Mouse (Mus musculus) testis, postnatal 10 days (tissue): ENCODE data around the gene Ccdc91.

Experiments used
- DNase-seq: peaks from one replicate; pipeline ENCODE4 v3.0.0; 2021; ENCODE audit warnings: low spot score

The Ccdc91 gene

GRCm38 (mm10) chr6:147475727-147476613 lies at the start of gene Ccdc91:
Gene Ccdc91 (plus strand): TSS chr6:147475828.
- DNase-seq: peak; percentile 95

DNA sequence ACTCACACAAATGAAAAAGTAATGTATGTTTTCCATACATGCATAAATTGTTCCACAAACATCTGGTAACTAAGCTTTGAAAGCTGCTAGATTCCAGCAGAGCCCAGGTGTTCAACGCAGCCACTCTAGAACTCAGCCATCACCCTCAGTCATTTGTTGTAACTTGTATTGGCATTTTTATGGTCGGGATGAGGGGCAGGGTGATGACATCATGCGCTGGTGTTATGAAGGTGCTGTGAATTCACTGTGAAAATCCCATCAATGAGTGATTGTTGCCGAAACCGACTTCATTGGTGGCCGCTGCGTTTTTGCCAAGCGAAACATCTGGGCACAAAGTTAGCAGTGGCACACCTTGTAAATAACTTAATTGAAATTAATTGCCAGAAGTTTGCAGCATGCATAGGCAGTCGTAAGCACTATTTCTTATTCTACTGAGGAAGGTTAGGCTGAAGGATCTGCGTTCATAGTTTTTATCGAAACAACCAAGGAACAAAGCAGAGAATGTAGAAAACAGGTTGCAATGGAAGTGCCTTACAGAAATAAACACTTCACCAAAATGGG lies 48.6 kb upstream of the Ccdc91 start:
- DNase-seq: no peak

DNA sequence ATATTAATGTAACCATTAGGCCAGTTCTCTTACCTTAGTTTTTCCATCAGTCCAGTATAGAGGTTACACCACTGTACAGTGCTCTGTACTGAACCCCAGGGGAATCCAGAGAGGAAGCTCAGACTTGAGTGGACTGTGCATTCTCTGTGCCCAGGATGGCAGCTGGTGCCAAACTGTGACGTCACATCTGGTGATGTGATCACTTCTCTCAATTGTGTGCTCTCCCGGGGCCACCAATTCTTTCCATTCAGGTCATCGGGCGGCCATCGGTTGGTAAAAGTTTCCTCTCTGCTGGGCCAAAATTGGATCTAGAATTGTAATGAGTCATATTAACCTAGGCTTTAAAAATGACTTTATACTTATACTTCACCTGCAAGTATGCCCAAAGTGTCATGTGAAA lies 19.9 kb upstream of the Ccdc91 start:
- DNase-seq: no peak

DNA sequence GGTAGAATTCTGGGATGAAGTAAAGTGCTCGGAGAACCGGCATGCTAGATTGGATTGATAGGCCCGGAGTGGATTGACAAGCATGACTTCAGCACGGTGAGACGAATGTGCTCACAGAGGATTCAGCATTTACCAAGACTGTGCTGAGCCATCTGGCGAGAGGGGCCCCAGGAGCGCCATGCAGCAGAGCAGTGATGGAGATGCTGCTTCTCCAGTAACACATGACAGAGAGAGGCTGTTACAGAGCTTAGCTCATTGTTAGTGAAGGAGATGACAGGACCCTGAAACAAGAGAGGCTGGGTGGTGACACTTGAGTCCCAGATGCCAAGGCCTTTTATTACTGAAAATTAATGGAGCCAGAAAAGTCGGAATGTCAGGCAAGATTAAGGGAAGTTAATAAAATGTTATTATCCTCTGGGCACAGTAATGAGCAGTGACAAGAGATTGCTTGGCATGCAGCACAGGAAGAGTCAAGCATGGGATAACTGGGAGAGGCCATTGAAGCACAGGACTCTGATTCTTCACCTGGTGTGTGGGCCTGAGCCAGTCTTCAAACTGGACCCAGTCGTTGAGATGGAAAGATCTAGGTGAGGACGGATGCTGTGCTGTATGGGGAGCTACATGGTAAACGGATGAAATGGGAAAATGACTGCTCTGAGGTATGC lies 16.9 kb upstream of the Ccdc91 start:
- no peak for DNase-seq

GRCm38 (mm10) chr6:147470016-147470415 lies 5.6 kb upstream of the Ccdc91 start:
- DNase-seq: peak; percentile 45

- no peak for DNase-seq
Measured at GRCm38 (mm10) chr6:147481141-147481540, 5.5 kb downstream of the Ccdc91 start.

GRCm38 (mm10) chr6:147490120-147490519 lies 14.5 kb downstream of the Ccdc91 start:
- no peak for DNase-seq

GRCm38 (mm10) chr6:147492551-147492950 lies 16.9 kb downstream of the Ccdc91 start:
- DNase-seq: no peak

DNA sequence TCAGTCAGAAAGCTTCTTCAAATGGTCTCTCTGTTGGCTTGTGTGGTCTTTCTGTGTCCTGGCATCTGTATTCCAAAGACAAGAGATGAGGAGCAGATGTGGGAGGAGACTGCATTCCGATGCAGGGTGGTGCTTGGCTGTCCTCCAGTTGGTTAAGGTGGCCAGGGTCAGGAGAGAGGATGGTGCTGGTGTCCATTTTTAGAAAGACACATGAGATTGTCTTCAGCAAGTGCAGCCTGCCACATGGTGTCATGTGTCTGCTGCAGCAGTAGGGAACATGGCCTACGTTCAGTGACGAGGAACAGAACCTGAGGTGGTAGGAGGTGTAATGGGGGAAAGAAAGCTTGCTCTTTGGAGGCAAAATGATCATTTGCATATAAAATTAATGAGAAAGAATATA lies 25.8 kb downstream of the Ccdc91 start:
- no peak for DNase-seq

DNA sequence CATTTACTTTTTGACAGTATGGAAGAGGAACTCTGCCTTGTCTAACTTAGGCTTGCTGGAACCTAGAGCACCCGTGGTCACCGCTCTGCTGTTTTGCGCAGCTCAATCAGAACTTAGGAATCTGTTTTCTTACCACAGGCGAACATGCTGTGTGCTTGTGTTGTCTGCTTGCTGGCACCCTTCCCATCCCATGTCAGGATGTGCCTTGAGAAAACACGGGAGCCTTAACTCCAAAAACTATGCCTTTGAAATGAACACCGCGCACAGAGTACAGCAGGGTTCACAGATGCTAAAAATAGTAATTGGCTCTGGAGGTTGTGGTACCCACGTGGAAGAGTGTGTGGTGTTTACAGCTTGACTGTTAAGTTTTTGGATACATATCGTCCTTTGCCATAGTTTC lies 30.4 kb downstream of the Ccdc91 start:
- no peak for DNase-seq

DNA sequence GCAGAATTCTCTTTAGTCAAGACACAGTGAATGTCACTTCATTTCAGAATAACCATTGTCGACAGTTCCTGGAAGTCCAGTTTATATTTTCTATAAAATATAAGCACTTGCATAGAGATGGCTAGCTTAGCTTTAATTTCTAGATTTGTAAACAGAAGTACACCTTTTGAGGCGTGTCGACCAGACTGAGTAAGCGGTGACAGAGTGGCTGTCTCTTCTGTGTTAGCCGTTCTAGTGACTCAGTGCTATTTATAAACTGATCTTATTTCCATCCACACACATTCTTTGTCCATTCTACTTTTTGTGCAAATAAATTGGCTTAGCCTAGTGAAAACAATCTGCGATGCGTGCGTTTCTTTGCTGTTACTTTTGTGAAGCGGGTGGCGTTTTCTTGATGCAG lies 30.9 kb downstream of the Ccdc91 start:
- DNase-seq: no peak

DNA sequence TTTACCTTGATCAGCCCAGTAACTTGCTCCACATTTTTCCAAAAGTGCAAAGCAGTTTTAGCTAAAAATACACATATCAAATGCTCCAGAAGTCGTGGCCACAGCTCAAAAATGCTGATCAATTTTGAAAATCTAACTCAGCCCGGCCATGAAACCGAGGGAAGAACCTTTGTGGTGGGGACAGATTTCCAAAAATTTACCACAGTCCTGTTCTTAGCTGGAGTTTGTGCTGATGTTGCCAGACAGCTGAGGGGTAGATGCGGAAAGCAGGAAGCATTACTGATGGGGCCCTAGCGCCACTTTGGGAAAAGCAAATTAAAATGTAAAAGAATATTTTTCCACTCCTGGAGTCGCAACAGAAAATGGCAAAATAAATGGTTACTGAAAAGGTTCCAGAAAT lies 31.6 kb downstream of the Ccdc91 start:
- DNase-seq: no peak

GRCm38 (mm10) chr6:147510516-147510915 lies 34.9 kb downstream of the Ccdc91 start:
- DNase-seq: no peak

GRCm38 (mm10) chr6:147517909-147518308 lies 42.3 kb downstream of the Ccdc91 start:
- no peak for DNase-seq

GRCm38 (mm10) chr6:147525236-147525635 lies 49.6 kb downstream of the Ccdc91 start:
- DNase-seq: no peak

- no peak for DNase-seq
Measured at GRCm38 (mm10) chr6:147534971-147535370, 59.3 kb downstream of the Ccdc91 start.

DNA sequence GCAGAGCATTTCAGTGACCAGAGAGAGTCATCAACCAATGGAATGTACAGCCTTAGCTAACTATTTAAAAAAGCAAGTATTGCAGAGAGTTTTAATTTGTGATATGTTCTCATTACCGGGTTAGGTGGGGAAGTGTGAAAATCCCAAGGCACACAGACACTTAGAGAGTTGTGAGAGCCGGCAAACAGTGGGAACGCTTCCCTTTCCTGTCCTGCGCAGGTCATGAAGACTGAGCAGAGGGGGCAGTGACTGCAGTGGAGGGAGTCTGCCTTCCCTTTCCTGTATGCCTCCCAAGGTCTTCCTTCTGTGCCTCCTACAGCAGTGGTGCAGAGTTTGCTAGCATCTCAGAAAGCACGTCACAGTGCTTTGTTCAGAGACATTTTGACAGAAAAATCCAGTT lies 62.6 kb downstream of the Ccdc91 start:
- no peak for DNase-seq

GRCm38 (mm10) chr6:147539056-147539600 lies 63.5 kb downstream of the Ccdc91 start:
- DNase-seq: no peak

GRCm38 (mm10) chr6:147540942-147541341 lies 65.3 kb downstream of the Ccdc91 start:
- DNase-seq: no peak

DNA sequence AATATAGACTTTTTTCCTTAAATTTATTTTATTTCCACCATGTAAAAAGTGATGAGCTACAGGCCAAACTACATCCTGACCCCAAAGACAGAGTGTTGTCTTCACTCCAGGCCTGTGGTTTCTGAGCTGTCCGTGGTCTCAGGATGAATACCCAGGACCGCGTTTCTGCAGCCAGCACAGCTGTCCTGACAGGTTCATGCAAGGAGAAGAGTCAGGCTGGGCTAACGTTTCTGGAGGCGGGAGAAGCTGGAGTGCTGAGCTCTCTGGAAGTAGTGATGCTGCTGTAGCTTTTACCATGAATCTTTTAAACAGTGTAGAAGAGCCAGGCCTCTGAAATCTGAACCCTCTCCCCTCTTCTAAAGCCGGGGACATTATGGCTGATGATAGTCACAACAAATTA lies 80.0 kb downstream of the Ccdc91 start:
- no peak for DNase-seq

- DNase-seq: no peak
Measured at GRCm38 (mm10) chr6:147559316-147559715, 83.7 kb downstream of the Ccdc91 start.

GRCm38 (mm10) chr6:147560436-147560835 lies 84.8 kb downstream of the Ccdc91 start:
- no peak for DNase-seq

DNA sequence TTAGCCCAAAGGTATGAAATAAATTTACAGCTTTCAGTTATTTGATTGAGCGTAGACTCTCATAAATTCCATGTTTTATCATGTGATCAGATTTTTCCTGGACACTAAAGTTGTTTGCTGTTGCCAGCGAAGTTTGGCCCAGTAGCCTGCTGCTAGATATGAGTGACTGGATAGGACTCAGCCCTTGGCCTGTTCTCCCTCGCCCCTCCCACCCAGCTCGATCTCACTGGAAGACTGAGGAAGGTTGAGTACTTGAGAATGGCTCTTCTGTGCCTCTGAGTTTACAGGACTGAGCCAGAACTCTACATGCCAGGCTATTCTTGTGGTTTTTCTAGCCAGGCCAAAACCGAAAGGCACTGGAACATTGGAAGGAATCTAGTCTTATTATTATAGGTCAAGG lies 93.6 kb downstream of the Ccdc91 start:
- peak; percentile 45 for DNase-seq
